Mouse (Mus musculus) liver, embryonic 11.5 days (tissue): ENCODE data around the gene Mthfd2l. TPM values are rescaled to one million over a fixed set of nuclear protein-coding genes. Genes with fewer than 3 reads are reported as not detected.

Source experiments
- ATAC-seq: fragments of 200-750 bp; cut with Nextera tagmentation; replicated peaks from 2 replicates; pipeline ENCODE4 v1.8.0; 2017; ENCODE audit warnings: moderate number of reproducible peaks, mild to moderate bottlenecking, moderate TSS enrichment, moderate library complexity; ENCODE audit not compliant: low FRiP score
- DNase-seq: peaks from one replicate; pipeline ENCODE4 v3.0.0-alpha.2; 2017; ENCODE audit warnings: low spot score
- H3K27ac ChIP-seq: fragments of 300-500 bp; sonication (generic); 2 replicates; pipeline ENCODE4 v1.5.1; 2014; ENCODE audit warnings: mild to moderate bottlenecking, low read depth, low read length, control low read depth
- H3K27me3 ChIP-seq: fragments of 300-500 bp; sonication (generic); replicated peaks from 2 replicates; pipeline ENCODE4 v1.6.1; 2014; ENCODE audit warnings: low read length, mixed read lengths; ENCODE audit not compliant: control insufficient read depth, insufficient read depth
- H3K36me3 ChIP-seq: fragments of 300-500 bp; sonication (generic); 2 replicates; pipeline ENCODE4 v1.6.1; 2014; ENCODE audit warnings: mild to moderate bottlenecking, low read length, moderate library complexity, mixed read lengths; ENCODE audit not compliant: control insufficient read depth, insufficient read depth
- H3K4me1 ChIP-seq: fragments of 300-500 bp; sonication (generic); replicated peaks from 2 replicates; pipeline ENCODE4 v1.6.1; 2014; ENCODE audit warnings: low read length, mixed read lengths; ENCODE audit not compliant: control insufficient read depth, insufficient read depth
- H3K4me2 ChIP-seq: fragments of 300-500 bp; sonication (generic); 2 replicates; pipeline ENCODE4 v1.6.1; 2014; ENCODE audit warnings: mild to moderate bottlenecking, control low read depth, moderate library complexity
- H3K4me3 ChIP-seq: fragments of 300-500 bp; sonication (generic); 2 replicates; pipeline ENCODE4 v1.5.1; 2014; ENCODE audit warnings: low read depth, low read length, control low read depth
- H3K9ac ChIP-seq: fragments of 300-500 bp; sonication (generic); 2 replicates; pipeline ENCODE4 v1.6.1; 2014; ENCODE audit warnings: low read depth, low read length, control low read depth
- H3K9me3 ChIP-seq: fragments of 300-500 bp; sonication (generic); 2 replicates; pipeline ENCODE4 v1.6.1; 2016; ENCODE audit warnings: low read length, inconsistent platforms, mixed read lengths; ENCODE audit not compliant: control insufficient read depth
- WGBS: fragments of 180-500 bp; shearing (Covaris S2); extraction: QIAGEN DNeasy Blood & Tissue Kit; methylation state at CpG from one replicate; pipeline ENCODE4 v1.1.7; 2014; 5-methylcytosine and 5-hydroxymethylcytosine counted together
- polyA plus RNA-seq: library from polyadenylated mRNA; unstranded; fragments of >200 nt; fragmentation: Nextera tagmentation; extraction: Ambion mirVana; gene quantifications from 2 replicates; pipeline ENCODE4 v1.2.1, GENCODE M21; 2014

Gene Mthfd2l
- polyA plus RNA-seq, 1 experiment from 2014 or later: 23.1 TPM

DNA sequence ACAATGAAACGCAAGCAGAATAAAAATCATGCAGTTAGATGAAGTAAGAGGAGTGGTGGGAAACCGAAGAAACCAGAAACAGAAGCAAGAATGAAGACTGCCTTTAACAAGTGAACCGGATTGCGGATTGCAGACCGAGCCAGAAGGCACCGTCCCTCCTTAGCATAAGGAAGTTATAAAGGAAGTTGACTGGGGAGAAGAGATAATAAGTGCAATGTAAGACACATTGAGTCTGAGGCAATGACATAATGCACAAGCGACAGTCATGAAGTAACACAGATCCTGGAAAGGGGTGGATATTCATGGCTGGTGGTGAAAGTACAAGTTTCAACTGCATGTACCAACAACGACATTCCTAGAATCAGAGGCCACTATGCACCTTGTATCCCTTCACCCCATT is 92.2 kb downstream of the Mthfd2l start:
- Histone ChIP-seq H3K9ac (no peak overlapping the region), H3K4me2 (no peak overlapping the region), H3K36me3 (no peaks in the 10 kb centered on the region), H3K27ac (no peak overlapping the region), H3K4me3 (no peak overlapping the region), H3K4me1 (no peaks in the 10 kb centered on the region), H3K27me3 (no peaks in the 10 kb centered on the region), H3K9me3 (no peaks in the 10 kb centered on the region)
- 60% methylated on average over 8 of the region's 8 CpGs for WGBS
- ATAC-seq: no peak
- DNase-seq: no peak

DNA sequence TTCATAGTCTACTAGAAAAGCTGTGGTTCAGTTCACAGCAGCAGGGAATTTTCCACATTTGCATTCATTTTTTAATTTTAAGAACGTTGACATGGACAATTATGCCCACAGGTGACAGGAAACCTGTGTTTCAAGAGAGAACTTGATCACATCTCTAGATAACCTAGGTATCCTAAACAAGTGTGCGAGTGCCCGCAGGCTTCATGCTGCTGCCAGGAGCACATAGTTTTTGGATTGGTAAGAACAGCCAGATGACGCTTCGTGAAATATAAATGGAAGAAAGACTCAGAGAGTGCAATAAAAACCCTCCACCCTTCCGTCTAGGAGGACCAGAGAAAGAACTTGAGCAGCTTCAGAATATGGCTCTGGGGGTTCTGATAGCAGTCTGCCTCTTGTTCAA is 96.2 kb downstream of the Mthfd2l start, which contains the start of gene Epgn:
Epgn (plus strand) TSS at position 301 of the 400 bp plus-strand sequence.
- DNase-seq: no peak
- ATAC-seq: no peak
- H3K4me1 ChIP-seq: no peaks in the 10 kb centered on the region

GRCm38 (mm10) chr5:91027840-91028239 is 96.9 kb downstream of the Mthfd2l start:
- 71% methylated on average over 1 of the region's 1 CpGs for WGBS
- no peak overlapping the region for H3K9ac ChIP-seq
- ATAC-seq (no peak), DNase-seq (no peak)
- H3K27me3 ChIP-seq: no peaks in the 10 kb centered on the region
- no peak overlapping the region for H3K4me3 ChIP-seq
- H3K9me3 ChIP-seq: no peaks in the 10 kb centered on the region
- H3K4me2 ChIP-seq: no peak overlapping the region
- H3K4me1 ChIP-seq: no peaks in the 10 kb centered on the region
- H3K36me3 ChIP-seq: no peaks in the 10 kb centered on the region
- H3K27ac ChIP-seq: no peak overlapping the region

More for the DNA sequence above, 96.2 kb downstream of the Mthfd2l start, which contains the start of gene Epgn:
- 83% methylated on average over 6 of the region's 6 CpGs for WGBS
- no peaks in the 10 kb centered on the region for H3K9me3 ChIP-seq
- no peak within 1 kb of the TSS for H3K4me3 ChIP-seq
- H3K36me3 ChIP-seq: no peaks in the 10 kb centered on the region
- no peaks in the 10 kb centered on the region for H3K27me3 ChIP-seq
- H3K27ac ChIP-seq: no peak within 1 kb of the TSS
- no peak within 1 kb of the TSS for H3K9ac ChIP-seq
- H3K4me2 ChIP-seq: no peak within 1 kb of the TSS

DNA sequence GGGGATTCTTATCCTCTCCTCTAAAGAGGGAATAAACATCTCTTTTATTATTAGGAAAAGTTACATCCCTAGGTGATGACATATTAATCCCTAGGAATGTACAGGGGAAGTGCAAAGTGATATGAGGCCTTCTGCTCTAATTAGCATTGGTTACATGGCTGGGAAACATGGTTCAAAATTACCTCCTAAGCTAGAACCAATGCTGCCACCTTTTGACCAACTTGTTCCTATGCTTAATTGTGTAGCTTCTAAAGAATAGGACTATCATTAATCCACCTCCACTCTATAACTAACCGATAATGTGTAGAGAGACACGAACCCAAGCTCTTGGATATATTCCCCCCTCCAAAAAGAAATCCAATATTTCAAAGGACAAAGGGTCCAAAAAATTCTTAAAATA is 99.7 kb downstream of the Mthfd2l start:
- DNase-seq (no peak), ATAC-seq (no peak)
- no peaks in the 10 kb centered on the region for H3K9me3 ChIP-seq
- H3K36me3 ChIP-seq: no peaks in the 10 kb centered on the region
- WGBS: 79% methylated on average over 2 of the region's 2 CpGs
- H3K4me3 ChIP-seq: no peak overlapping the region
- no peak overlapping the region for H3K27ac ChIP-seq
- no peak overlapping the region for H3K4me2 ChIP-seq
- H3K27me3 ChIP-seq: no peaks in the 10 kb centered on the region
- H3K4me1 ChIP-seq: no peaks in the 10 kb centered on the region
- H3K9ac ChIP-seq: no peak overlapping the region

GRCm38 (mm10) chr5:91035341-91035740 is 104.4 kb downstream of the Mthfd2l start:
- no peak overlapping the region for H3K27ac ChIP-seq
- no peak overlapping the region for H3K4me2 ChIP-seq
- no peak for DNase-seq
- ATAC-seq: no peak
- no peaks in the 10 kb centered on the region for H3K36me3 ChIP-seq
- H3K27me3 ChIP-seq: no peaks in the 10 kb centered on the region
- no peak overlapping the region for H3K9ac ChIP-seq
- H3K4me1 ChIP-seq: no peaks in the 10 kb centered on the region
- no peak overlapping the region for H3K4me3 ChIP-seq
- H3K9me3 ChIP-seq: no peaks in the 10 kb centered on the region
- WGBS: 75% methylated on average over 2 of the region's 2 CpGs

- Histone ChIP-seq H3K9me3 (no peaks in the 10 kb centered on the region), H3K27ac (no peak overlapping the region), H3K36me3 (no peaks in the 10 kb centered on the region), H3K27me3 (no peaks in the 10 kb centered on the region), H3K4me3 (no peak overlapping the region), H3K4me2 (no peak overlapping the region), H3K4me1 (no peaks in the 10 kb centered on the region), H3K9ac (no peak overlapping the region)
- no peak for DNase-seq
- no peak for ATAC-seq
- WGBS: 84% methylated on average over 4 of the region's 4 CpGs
Measured at GRCm38 (mm10) chr5:91036628-91037027, 105.7 kb downstream of the Mthfd2l start.

- Histone ChIP-seq H3K27me3 (no peaks in the 10 kb centered on the region), H3K27ac (no peak overlapping the region), H3K9ac (no peak overlapping the region), H3K4me3 (no peak overlapping the region), H3K4me1 (no peaks in the 10 kb centered on the region), H3K36me3 (no peaks in the 10 kb centered on the region), H3K9me3 (no peaks in the 10 kb centered on the region), H3K4me2 (no peak overlapping the region)
- ATAC-seq: no peak
- WGBS: 75% methylated on average over 2 of the region's 2 CpGs
- DNase-seq: no peak
Measured at GRCm38 (mm10) chr5:91037756-91038155, 106.8 kb downstream of the Mthfd2l start.

GRCm38 (mm10) chr5:91038547-91038946 is 107.6 kb downstream of the Mthfd2l start:
- H3K4me3 ChIP-seq: no peak overlapping the region
- H3K4me1 ChIP-seq: no peaks in the 10 kb centered on the region
- 17% methylated on average over 2 of the region's 2 CpGs for WGBS
- ATAC-seq (no peak), DNase-seq (no peak)
- no peaks in the 10 kb centered on the region for H3K36me3 ChIP-seq
- no peak overlapping the region for H3K9ac ChIP-seq
- no peaks in the 10 kb centered on the region for H3K27me3 ChIP-seq
- H3K9me3 ChIP-seq: no peaks in the 10 kb centered on the region
- no peak overlapping the region for H3K27ac ChIP-seq
- H3K4me2 ChIP-seq: no peak overlapping the region

DNA sequence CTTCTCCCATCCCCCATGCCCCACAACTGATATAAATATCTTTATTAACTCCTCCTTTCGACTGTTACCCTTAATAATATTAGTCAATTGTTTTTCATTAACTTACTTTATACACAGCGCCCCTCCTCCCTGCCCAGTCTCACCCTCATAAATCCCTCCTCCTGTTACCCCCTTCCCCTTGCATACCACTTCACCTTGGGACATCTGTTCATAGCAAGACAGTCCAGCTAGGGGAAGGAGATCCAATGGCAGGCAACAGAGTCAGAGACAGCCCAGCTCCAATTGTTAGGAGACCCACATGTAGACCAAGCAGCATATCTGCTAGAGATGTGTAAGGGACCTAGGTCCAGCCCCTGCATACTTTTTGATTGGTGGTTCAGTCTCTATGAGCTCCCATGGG is 108.0 kb downstream of the Mthfd2l start:
- ATAC-seq: no peak
- no peaks in the 10 kb centered on the region for H3K36me3 ChIP-seq
- H3K27me3 ChIP-seq: no peaks in the 10 kb centered on the region
- no peak overlapping the region for H3K4me3 ChIP-seq
- H3K27ac ChIP-seq: no peak overlapping the region
- no peak overlapping the region for H3K9ac ChIP-seq
- no peaks in the 10 kb centered on the region for H3K4me1 ChIP-seq
- no peak overlapping the region for H3K4me2 ChIP-seq
- H3K9me3 ChIP-seq: no peaks in the 10 kb centered on the region
- no peak for DNase-seq
- WGBS: 62% methylated on average over 2 of the region's 2 CpGs
